ENCODE assay signal across 8 mouse cellular contexts in genomic region chr11:60176975-60177657, GRCm38 (mm10). TPM values are rescaled to one million over a fixed set of nuclear protein-coding genes. Genes with fewer than 3 reads are reported as not detected.
DNase-seq lines count a peak whose midpoint lies in the region; ATAC-seq and TF ChIP-seq lines count a peak whose summit lies in the region.

No protein-coding gene starts in this region.

- peaks cover 94% of the 10 kb centered on the region for H3K4me1 ChIP-seq in heart, embryonic 13.5 days
- peaks cover 43% of the 10 kb centered on the region for H3K4me1 ChIP-seq in kidney, postnatal 0 days (replicated peaks; ENCODE audit: insufficient read depth, low read length)
- peaks cover 69% of the 10 kb centered on the region for H3K4me1 ChIP-seq in liver, embryonic 11.5 days (replicated peaks; ENCODE audit: control insufficient read depth, insufficient read depth, low read length)
- H3K4me1 ChIP-seq in olfactory bulb, adult 2 months (ENCODE audit: control insufficient read depth, insufficient read depth, low read length) = peaks cover 56% of the 10 kb centered on the region

- WGBS in heart, embryonic 13.5 days = 2% methylated on average over 42 of the region's 42 CpGs
- whole genome bisulfite sequencing in kidney, postnatal 0 days = 4% methylated on average over 42 of the region's 42 CpGs
- WGBS in liver, embryonic 11.5 days = 5% methylated on average over 42 of the region's 42 CpGs
- 3% methylated on average over 42 of the region's 42 CpGs for WGBS in olfactory bulb, adult 2 months

- H3K4me3 ChIP-seq in heart, embryonic 13.5 days = peak overlapping the region; percentile 68
- H3K4me3 ChIP-seq in kidney, postnatal 0 days (replicated peaks; ENCODE audit: low read depth, low read length) = peak overlapping the region; percentile 67
- peak overlapping the region; percentile 74 for H3K4me3 ChIP-seq in liver, embryonic 11.5 days (ENCODE audit: low read depth, low read length)
- peak overlapping the region; percentile 69 for H3K4me3 ChIP-seq in olfactory bulb, adult 2 months (ENCODE audit: insufficient read depth, low read depth, low read length)

- peak overlapping the region; percentile 99 for H3K4me2 ChIP-seq in heart, embryonic 13.5 days
- H3K4me2 ChIP-seq in kidney, postnatal 0 days (ENCODE audit: low read length) = peak overlapping the region; percentile 100
- peak overlapping the region; percentile 98 for H3K4me2 ChIP-seq in liver, embryonic 11.5 days

- H3K36me3 ChIP-seq in heart, embryonic 13.5 days = no peaks in the 10 kb centered on the region; the same call in 1 of the 2 replicates
- 0 out of 2 replicates have a peak, but pooled peaks cover 2% of the 10 kb centered on the region for H3K36me3 ChIP-seq in kidney, postnatal 0 days (ENCODE audit: insufficient read depth, low read length)
- H3K36me3 ChIP-seq in liver, embryonic 11.5 days (ENCODE audit: control insufficient read depth, insufficient read depth, low read length) = no peaks in the 10 kb centered on the region

- no peaks in the 10 kb centered on the region for H3K9me3 ChIP-seq in heart, embryonic 13.5 days
- H3K9me3 ChIP-seq in kidney, postnatal 0 days (replicated peaks; ENCODE audit: low read length) = no peaks in the 10 kb centered on the region
- no peaks in the 10 kb centered on the region for H3K9me3 ChIP-seq in liver, embryonic 11.5 days (ENCODE audit: control insufficient read depth, low read length)

- no peak for TF ChIP-seq POLR2A in olfactory bulb, adult 2 months (IDR thresholded peaks at IDR 0.05; ENCODE audit: insufficient read depth, low read depth, low read length)

- no peak for ATAC-seq in heart, embryonic 13.5 days (ENCODE audit: extremely low read depth, insufficient number of reproducible peaks, low FRiP score, low TSS enrichment)
- ATAC-seq in kidney, postnatal 0 days (replicated peaks; ENCODE audit: low FRiP score, low read depth) = peak; percentile 17
- no peak; the same call in none of the 2 replicates for ATAC-seq in liver, embryonic 11.5 days (replicated peaks; ENCODE audit: low FRiP score)
- no peak for ATAC-seq in inflammation-experienced regulatory T-cells, adult 6 months

- peak; percentile 66 for DNase-seq in layer of hippocampus, adult 11-12 months (ENCODE audit: low spot score)
- no peak for DNase-seq in layer of hippocampus, adult 9-10 months (ENCODE audit: low spot score)
- DNase-seq in embryo, embryonic 10 days (ENCODE audit: low spot score) = peak; percentile 66
- DNase-seq in kidney, postnatal 0 days (ENCODE audit: low spot score) = peak; percentile 78
- no peak for DNase-seq in liver, embryonic 11.5 days (ENCODE audit: low spot score)

- no peaks in the 10 kb centered on the region for H3K27me3 ChIP-seq in heart, embryonic 13.5 days (replicated peaks)
- H3K27me3 ChIP-seq in kidney, postnatal 0 days (ENCODE audit: insufficient read depth, low read length) = no peaks in the 10 kb centered on the region
- no peaks in the 10 kb centered on the region for H3K27me3 ChIP-seq in liver, embryonic 11.5 days (replicated peaks; ENCODE audit: control insufficient read depth, insufficient read depth, low read length)

- peak overlapping the region; percentile 83 for H3K9ac ChIP-seq in heart, embryonic 13.5 days
- peak overlapping the region; percentile 74 for H3K9ac ChIP-seq in kidney, postnatal 0 days (ENCODE audit: low read depth, low read length)
- peak overlapping the region; percentile 89 for H3K9ac ChIP-seq in liver, embryonic 11.5 days (ENCODE audit: low read depth, low read length)

- peak overlapping the region; percentile 99 for H3K27ac ChIP-seq in heart, embryonic 13.5 days (replicated peaks)
- H3K27ac ChIP-seq in kidney, postnatal 0 days = peak overlapping the region; percentile 85
- peak overlapping the region; percentile 86 for H3K27ac ChIP-seq in liver, embryonic 11.5 days (ENCODE audit: low read depth, low read length)
- H3K27ac ChIP-seq in olfactory bulb, adult 2 months (ENCODE audit: insufficient read depth, low read depth, low read length) = peak overlapping the region; percentile 99

- no peak for TF ChIP-seq CTCF in kidney, postnatal 0 days (IDR thresholded peaks at IDR 0.05; ENCODE audit: low read depth)
- TF ChIP-seq CTCF in olfactory bulb, adult 2 months (IDR thresholded peaks at IDR 0.05; ENCODE audit: insufficient read depth, low read depth, low read length) = no peak

RNA-seq across cellular contexts. Expression of gene Srebf1, which starts 45.3 kb away (rescaled TPM):
- polyA plus RNA-seq in heart, embryonic 13.5 days (2015; fragmentation: Nextera tagmentation; extraction: Ambion mirVana) = 34.4 and 41.8 TPM in 2 replicates
- polyA plus RNA-seq in kidney, postnatal 0 days (2015; fragmentation: Nextera tagmentation; extraction: Ambion mirVana) = 44.4 and 50.6 TPM in 2 replicates
- 78.2 and 78.7 TPM in 2 replicates for polyA plus RNA-seq in liver, embryonic 11.5 days (2014; fragmentation: Nextera tagmentation; extraction: Ambion mirVana)
- polyA plus RNA-seq in olfactory bulb, adult 2 months (2012; ENCODE audit: insufficient read depth, insufficient read length, low replicate concordance, missing spikeins) = not detected in 2 replicates
- polyA plus RNA-seq in inflammation-experienced regulatory T-cells, adult 6 months (2017; shearing (Covaris generic)) = 10 to 100 TPM; 21.7 to 26.7 (median 24.3) TPM

Comparison
In these comparisons a context has a peak if more than half of its experiments do, and no peak if none do; other contexts are left out.
1. DNase-seq: peak in layer of hippocampus, adult 11-12 months (single experiment), embryo, embryonic 10 days (single experiment) and kidney, postnatal 0 days (single experiment); none in layer of hippocampus, adult 9-10 months (single experiment) and liver, embryonic 11.5 days (single experiment).
2. RNA of gene Srebf1, which starts 45.3 kb away (polyA plus RNA-seq): 78.2 to 78.7 TPM in liver, embryonic 11.5 days, 44.4 to 50.6 TPM in kidney, postnatal 0 days, 34.4 to 41.8 TPM in heart, embryonic 13.5 days and 21.7 to 26.7 TPM in inflammation-experienced regulatory T-cells, adult 6 months; not detected in olfactory bulb, adult 2 months; every median in the first group is over 10 times any median in the second.
3. Peak in every context shown above with its lines, with median percentiles within 50 percentile points of each other: H3K27ac ChIP-seq, H3K4me2 ChIP-seq, H3K4me3 ChIP-seq and H3K9ac ChIP-seq.